11 mouse cellular contexts compared by ENCODE assay signal in genomic region chr5:134772522-134772921, GRCm38 (mm10). TPM values are rescaled to one million over a fixed set of nuclear protein-coding genes. Genes with fewer than 3 reads are reported as not detected.
DNase-seq lines count a peak whose midpoint lies in the region; ATAC-seq and TF ChIP-seq lines count a peak whose summit lies in the region.
"Had no signal": no experiment of that assay in that cellular context is flagged by ENCODE, and none has a peak within 500 bp of the region (broad histone marks: within the 10 kb centered on the region; RNA-seq: fewer than 3 reads in every experiment).

No protein-coding gene starts in this region.

- WGBS in limb, embryonic 14.5 days: 66% methylated on average over 12 of the region's 12 CpGs

- peak; percentile 20 for DNase-seq in urinary bladder, postnatal 25 days (ENCODE audit: low spot score)
- DNase-seq in urinary bladder, adult 18-20 months (ENCODE audit: low spot score in 2 of 2): no peak
- DNase-seq in heart, postnatal 14 days: peak; percentile 35 to 70
- DNase-seq in limb, embryonic 14.5 days (ENCODE audit: low spot score): no peak
- DNase-seq in cerebellum, postnatal 36 days: no peak
- no peak for DNase-seq in cerebellum, postnatal 4 days (ENCODE audit: low spot score in 2 of 2)
- DNase-seq in frontal cortex, postnatal 10 days (ENCODE audit: low spot score in 2 of 2): no peak
- DNase-seq: forebrain, postnatal 0 days; midbrain, embryonic 14.5 days had no signal

- intact Hi-C loops in heart, postnatal 14 days (cut with DNase I): no loop called here

- no peak for TF ChIP-seq POLR2A in limb, embryonic 14.5 days (IDR thresholded peaks at IDR 0.05; ENCODE audit: borderline replicate concordance, extremely low read depth, insufficient read depth, insufficient read length)

- H3K4me2 ChIP-seq in limb, embryonic 14.5 days (replicated peaks; ENCODE audit: low read depth, low read length, severe bottlenecking): no peak overlapping the region

- H3K9ac ChIP-seq in limb, embryonic 14.5 days (ENCODE audit: low read depth, low read length, severe bottlenecking): no peak overlapping the region
- H3K9ac ChIP-seq: forebrain, postnatal 0 days had no signal

- H3K36me3 ChIP-seq in limb, embryonic 14.5 days (ENCODE audit: control insufficient read depth, insufficient read depth, low read length): no peaks in the 10 kb centered on the region

- no peak overlapping the region for H3K4me3 ChIP-seq in limb, embryonic 14.5 days (replicated peaks; ENCODE audit: low read length)

- no peaks in the 10 kb centered on the region for H3K9me3 ChIP-seq in limb, embryonic 14.5 days (ENCODE audit: control insufficient read depth, low read length)

- H3K27me3 ChIP-seq in limb, embryonic 14.5 days (ENCODE audit: control insufficient read depth, insufficient read depth, low read length): no peaks in the 10 kb centered on the region

- H3K27ac ChIP-seq in limb, embryonic 14.5 days (replicated peaks; ENCODE audit: low read depth, low read length): no peak overlapping the region

- peak; percentile 47; the same call in 1 of the 2 replicates for ATAC-seq in limb, embryonic 14.5 days (ENCODE audit: low FRiP score, low read depth)
- ATAC-seq in cerebellum, adult (ENCODE audit: insufficient number of reproducible peaks, low FRiP score, low TSS enrichment): no peak
- ATAC-seq: forebrain, postnatal 0 days had no signal

- peaks cover 9% of the 10 kb centered on the region for H3K4me1 ChIP-seq in limb, embryonic 14.5 days (ENCODE audit: control insufficient read depth, insufficient read depth, low read length)

RNA-seq across cellular contexts. Expression of gene Eln, which starts 25.4 kb away (rescaled TPM):
- 100 to 1,000 TPM; 409 to 606 TPM for total RNA-seq in heart, postnatal 14 days (2021)
- polyA plus RNA-seq in limb, embryonic 14.5 days (2012; rRNA removed): 249 and 296 TPM in 2 replicates
- 115 and 121 TPM in 2 replicates for polyA plus RNA-seq in limb, embryonic 14.5 days (2014; fragmentation: Nextera tagmentation; extraction: Ambion mirVana)
- total RNA-seq: CH12.LX had no signal

Comparison
In these comparisons a context has a peak if more than half of its experiments do, and no peak if none do; other contexts are left out.
1. DNase-seq: peak in urinary bladder, postnatal 25 days (single experiment) and heart, postnatal 14 days (2 of 2); none in urinary bladder, adult 18-20 months (0 of 2), limb, embryonic 14.5 days (single experiment), cerebellum, postnatal 36 days (0 of 2), cerebellum, postnatal 4 days (0 of 2) and frontal cortex, postnatal 10 days (0 of 2).